Mouse (Mus musculus): ENCODE results near the gene Trim27.

GRCm38 (mm10) chr13:21237161-21237560, 57.9 kb downstream of the Trim27 start:
- TF ChIP-seq CTCF (IDR thresholded peaks at IDR 0.05) (no peak), EP300 (IDR thresholded peaks at IDR 0.05) (no peak)
